Mouse (Mus musculus) heart, postnatal 14 days (tissue): ENCODE data around the gene Mgat2. TPM values are rescaled to one million over a fixed set of nuclear protein-coding genes. Genes with fewer than 3 reads are reported as not detected.
A peak's percentile ranks its signal among the peaks of the same experiment; 100 is the strongest.

Experiments used
- DNase-seq, 2 experiments: peaks; one replicate each; pipeline ENCODE4 v3.0.0; 2021 to 2022
- intact Hi-C: fragments of 180-260 bp; cut with DNase I; formaldehyde crosslinking; loops from one replicate; pipeline ENCODE4 v1.15.1; 2025
- total RNA-seq, 2 experiments: library from RNA; stranded (reverse); gene quantifications; 2 replicates each; pipeline ENCODE4 v1.2.3; 2021

Mgat2 gene
- total RNA-seq, 2 experiments from 2014 or later, result 22.6 to 25.3 TPM

DNA sequence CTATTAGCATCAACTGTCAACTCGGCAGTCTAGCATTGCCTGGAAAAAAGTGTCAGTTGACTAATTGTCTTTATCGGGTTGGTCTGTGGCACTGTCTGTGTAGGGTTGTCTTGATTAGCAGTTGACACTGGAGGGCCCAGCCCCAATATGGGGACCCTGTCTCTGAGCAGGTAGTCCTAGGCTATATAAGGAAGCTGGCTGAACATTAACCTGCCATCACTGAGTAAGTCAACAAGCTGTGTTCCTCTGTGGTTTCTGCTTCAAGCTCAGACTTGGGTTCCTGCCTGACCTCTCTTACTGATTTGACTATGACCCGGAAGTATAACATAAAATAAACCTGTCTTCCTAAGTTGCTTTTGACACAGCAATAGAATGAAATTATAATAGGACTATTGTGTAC, 8.0 kb upstream of the Mgat2 start:
- no peak for DNase-seq
- intact Hi-C loops, result no loop called here

- DNase-seq, result no peak
Observed at GRCm38 (mm10) chr12:69177526-69177925, 6.4 kb upstream of the Mgat2 start.

GRCm38 (mm10) chr12:69179371-69179770, 4.6 kb upstream of the Mgat2 start:
- intact Hi-C loops, result no loop called here

More at GRCm38 (mm10) chr12:69177526-69177925, 6.4 kb upstream of the Mgat2 start:
- intact Hi-C loops, result no loop called here

DNA sequence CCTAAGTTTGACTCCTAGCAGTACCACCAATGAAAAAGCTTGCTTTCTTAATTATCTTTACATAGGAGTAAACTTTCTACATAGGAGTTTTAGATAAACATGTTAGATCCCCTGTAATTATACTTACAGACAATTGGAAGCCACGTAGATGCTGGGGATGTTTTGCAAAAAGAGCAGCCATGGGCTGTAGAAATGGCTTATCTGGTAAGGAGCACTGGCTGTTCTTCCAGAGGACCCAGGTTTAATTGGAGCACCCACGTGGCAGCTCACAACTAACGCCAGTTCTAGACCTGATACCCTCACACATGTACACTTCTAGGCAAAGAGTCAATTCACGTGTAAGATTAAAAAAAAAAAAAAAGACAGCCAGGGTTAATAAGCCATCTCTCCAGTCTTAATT, 2.2 kb upstream of the Mgat2 start:
- intact Hi-C loops, result no loop called here
- DNase-seq, result no peak

More at GRCm38 (mm10) chr12:69179371-69179770, 4.6 kb upstream of the Mgat2 start:
- no peak for DNase-seq

GRCm38 (mm10) chr12:69184342-69185295, 662 bp downstream of the Mgat2 start:
- intact Hi-C loops, result no loop called here
- DNase-seq, result peak; percentile 73 to 74

GRCm38 (mm10) chr12:69185371-69185770, 1.4 kb downstream of the Mgat2 start:
- DNase-seq, result no peak
- intact Hi-C loops, result no loop called here

DNA sequence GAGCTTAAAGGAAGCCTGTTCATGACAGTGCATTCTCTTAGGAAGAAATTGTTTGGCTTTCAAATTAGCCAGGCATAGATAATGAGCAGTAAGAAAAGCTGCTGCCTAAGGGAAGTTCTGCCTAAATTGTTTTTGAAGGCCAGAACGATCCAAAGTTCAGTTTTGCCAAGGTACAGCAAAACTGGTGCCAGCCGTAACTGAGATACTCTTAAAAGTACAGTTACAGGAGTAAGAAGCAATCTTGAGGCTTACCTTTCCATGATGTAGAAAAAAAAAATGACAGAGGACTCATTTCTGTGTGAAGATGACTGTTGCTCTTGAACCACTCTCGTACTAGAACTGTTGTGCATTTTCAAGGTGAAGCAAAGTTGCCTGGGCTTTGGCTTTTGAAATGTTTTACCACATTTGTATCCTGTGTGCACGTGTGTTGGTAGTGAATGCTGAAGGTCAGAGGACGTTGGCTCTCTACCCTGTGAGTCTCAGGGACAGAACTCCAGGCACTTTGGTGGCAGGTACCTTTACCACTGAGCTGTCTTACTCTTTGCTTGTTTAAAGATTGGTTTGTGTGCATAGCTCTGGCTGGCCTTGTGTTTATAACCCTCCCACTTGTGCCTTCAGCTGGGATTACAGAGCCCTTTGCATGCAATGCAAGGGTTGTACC, 3.0 kb downstream of the Mgat2 start:
- no peak for DNase-seq
- intact Hi-C loops, result no loop called here

GRCm38 (mm10) chr12:69190074-69190473, 6.1 kb downstream of the Mgat2 start:
- intact Hi-C loops, result loop anchor here (5.0 kb wide), 1 partner anchor 107 kb away; the partner anchor contains the start of gene Klhdc2
- no peak for DNase-seq

DNA sequence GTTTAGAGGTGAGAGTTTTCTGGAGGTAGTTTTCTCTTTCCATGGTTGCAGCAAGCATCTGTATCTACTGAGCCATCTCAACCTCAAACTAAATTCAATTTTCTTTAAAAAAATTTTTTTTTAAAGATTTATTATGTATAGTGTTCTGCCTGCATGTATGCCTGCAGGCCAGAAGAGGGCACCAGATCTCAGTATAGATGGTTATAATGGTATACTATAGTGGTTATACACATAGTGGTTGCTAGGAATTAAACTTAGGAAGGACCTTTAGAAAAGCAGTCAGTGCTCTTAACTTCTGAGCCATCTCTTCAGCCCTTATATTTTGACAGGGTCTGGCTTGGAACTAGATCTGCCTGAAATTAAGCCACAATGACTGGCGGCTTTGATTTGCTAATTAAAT, 6.6 kb downstream of the Mgat2 start:
- DNase-seq, result peak in 1 of 2 experiments; percentile 30
- intact Hi-C loops, result loop anchor here (5.0 kb wide), 1 partner anchor 107 kb away; the partner anchor contains the start of gene Klhdc2

DNA sequence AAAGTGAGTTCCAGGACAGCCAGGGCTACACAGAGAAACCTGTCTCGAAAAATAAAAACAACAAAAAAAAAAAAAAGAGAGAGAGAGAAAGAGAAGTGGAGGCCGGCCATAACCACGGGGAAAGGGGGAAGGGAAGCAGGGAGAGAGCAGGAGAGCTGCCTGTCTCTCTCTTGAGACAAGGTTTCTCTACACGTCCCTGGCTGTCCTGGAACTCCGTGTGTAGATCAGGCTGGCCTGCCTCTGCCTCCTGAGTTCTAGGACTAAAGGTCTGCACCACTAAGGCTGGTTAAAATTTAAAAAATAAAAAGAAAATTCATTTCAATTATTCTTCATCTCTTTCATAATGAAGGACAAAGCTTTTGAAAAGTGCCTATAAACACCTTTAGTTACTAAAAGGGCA, 7.4 kb downstream of the Mgat2 start:
- intact Hi-C loops, result loop anchor here (5.0 kb wide), 1 partner anchor 106 kb away; the partner anchor contains the start of gene Klhdc2
- DNase-seq, result no peak

GRCm38 (mm10) chr12:69192637-69193036, 8.7 kb downstream of the Mgat2 start:
- intact Hi-C loops, result loop anchor here (5.0 kb wide), 1 partner anchor 105 kb away; the partner anchor contains the start of gene Klhdc2
- DNase-seq, result no peak

DNA sequence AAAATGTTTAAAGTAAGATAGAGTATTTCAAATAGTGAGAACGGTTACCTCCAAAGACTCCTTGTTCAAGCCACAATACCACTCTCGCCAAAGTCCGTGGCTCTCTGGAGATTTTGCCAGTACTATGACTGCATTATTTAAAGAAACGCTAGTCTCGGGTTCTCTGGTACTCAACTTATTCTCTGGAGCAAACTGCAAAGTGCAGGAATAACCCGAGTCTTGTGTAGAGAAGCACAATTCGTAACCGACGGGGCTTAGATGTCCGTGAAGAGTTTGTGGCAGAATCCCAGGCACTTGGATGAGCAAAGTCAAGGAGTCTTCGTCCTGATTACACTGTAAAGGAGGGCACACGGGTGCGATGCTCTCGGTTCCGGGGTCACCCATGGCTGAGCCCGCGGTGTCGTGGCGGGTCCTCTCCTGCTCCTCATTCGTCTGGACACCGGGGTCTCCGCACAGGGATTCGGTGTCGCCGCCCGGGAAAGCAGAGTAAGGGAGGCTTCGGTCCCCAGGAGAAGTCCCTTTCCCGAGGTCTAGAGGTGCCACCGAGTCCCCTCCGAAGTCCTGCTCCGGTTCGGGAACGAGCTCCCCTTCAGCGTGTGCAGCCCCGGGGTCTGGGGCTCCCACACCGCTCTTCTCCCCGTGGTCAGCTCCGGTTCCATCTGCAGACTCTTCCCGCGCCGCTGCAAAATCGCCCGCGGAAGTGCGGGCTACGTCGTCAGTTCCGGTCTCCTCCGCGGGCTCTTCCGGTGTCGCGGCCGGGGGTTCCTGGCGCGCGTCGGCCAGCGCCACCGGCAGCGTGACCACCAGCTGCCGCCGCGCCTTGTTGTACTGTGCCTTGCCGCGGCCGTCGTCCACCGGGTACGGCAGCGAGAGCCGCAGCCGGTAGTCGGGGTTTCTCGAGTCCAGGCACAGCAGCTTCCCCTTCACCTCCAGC, 12.8 kb downstream of the Mgat2 start, which contains the start of gene Gm49383:
Gene Gm49383, minus strand, starts transcription at position 661 of the 934 bp plus-strand sequence.
- intact Hi-C loops, result loop anchor here (5.0 kb wide), 1 partner anchor 46 kb away; the partner anchor contains the start of gene Klhdc1
- peak; percentile 77 to 80 for DNase-seq

- peak; percentile 71 to 75 for DNase-seq
- intact Hi-C loops, result loop anchor here (5.0 kb wide), 1 partner anchor 45 kb away; the partner anchor contains the start of gene Klhdc1
Observed at GRCm38 (mm10) chr12:69197378-69198163, 13.6 kb downstream of the Mgat2 start.

DNA sequence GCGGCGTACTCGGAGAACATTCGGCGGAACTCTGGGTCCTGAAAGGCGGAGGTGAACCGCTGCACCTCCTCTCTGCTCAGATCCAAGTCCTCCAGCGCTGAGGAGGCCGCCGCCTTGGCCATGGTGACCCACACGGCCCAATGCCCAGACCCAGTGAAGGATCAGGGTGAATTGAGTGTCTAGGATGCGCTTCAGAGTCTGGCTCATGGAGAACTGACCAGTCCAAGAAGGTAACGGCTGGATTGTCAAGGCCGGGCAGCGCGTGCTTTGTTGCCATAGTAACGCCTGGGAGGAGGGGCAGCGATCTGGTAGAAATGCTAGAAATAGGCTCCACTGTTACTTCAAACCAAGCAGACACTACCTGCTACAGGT, 14.2 kb downstream of the Mgat2 start, which contains the start of gene Dnaaf2:
Gene Dnaaf2, minus strand, starts transcription at position 266 of the 372 bp plus-strand sequence.
- DNase-seq, result peak; percentile 50 to 72

DNA sequence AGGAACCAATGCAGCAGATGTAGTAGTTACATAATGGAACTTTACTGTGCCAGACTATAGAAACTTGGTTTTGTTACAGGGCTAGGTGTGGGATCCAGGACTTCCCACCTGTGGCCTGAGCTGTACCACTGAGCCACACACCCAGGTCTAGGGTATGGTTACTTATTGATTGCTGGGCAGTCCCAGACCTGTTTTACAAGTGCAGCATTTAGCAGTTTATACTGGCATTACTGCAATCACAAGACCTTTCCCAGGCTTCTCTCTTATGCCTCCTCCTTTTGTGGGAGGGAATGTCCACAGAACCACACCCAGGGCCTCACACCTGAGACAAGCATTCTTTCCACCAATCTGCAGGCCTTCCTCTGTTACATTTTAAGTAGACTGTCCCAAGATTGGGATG, 15.0 kb downstream of the Mgat2 start:
- DNase-seq, result no peak
- intact Hi-C loops, result loop anchor here (5.0 kb wide), 1 partner anchor 43 kb away; the partner anchor contains the start of gene Klhdc1

More for the DNA sequence above, 14.2 kb downstream of the Mgat2 start, which contains the start of gene Dnaaf2:
- intact Hi-C loops, result loop anchor here (5.0 kb wide), 1 partner anchor 44 kb away; the partner anchor contains the start of gene Klhdc1

DNA sequence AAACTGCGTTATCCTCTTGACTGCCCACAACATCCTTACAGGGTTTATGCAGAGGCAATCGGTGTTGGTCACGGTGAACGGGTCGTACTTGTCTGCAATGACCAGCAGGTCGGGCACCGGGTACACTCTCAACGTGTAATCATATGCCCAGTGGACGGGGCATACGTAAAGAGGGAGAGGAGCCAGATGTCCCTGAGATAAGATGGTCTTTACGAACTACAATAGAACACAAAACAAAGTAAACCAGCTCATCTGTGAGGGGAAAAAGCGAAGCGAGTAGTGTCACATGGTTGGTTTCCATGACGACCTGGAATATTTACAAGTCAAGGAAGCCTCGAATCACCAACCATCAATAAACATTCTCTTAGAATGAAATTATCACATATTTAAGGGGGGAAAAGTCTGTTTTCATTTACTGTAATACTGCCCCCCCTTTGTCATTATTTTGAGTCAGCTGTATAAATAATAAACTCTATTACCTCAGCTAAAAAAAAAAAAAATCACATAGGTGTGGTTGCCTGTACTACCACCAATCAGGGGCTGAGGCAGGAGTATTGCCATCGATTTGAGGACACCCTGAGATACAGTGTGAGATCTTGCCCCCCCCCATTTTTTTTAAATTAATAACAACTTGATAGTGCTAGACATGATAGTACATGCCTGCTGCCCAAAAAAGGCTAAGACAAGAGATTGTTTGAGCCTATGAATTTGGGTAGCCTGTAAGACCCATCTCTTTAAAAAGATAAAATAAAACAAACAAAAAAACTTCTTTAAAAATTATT, 20.3 kb downstream of the Mgat2 start, which contains the start of gene Gm49384:
Gene Gm49384, minus strand, starts transcription at position 216 of the 782 bp plus-strand sequence.
- intact Hi-C loops, result loop anchor here (10.0 kb wide), 1 partner anchor 381 kb away; the partner anchor contains the start of gene Vcpkmt
- no peak for DNase-seq

- intact Hi-C loops, result loop anchor here (10.0 kb wide), 1 partner anchor 377 kb away; the partner anchor contains the start of gene Vcpkmt
- DNase-seq, result no peak
Observed at GRCm38 (mm10) chr12:69207396-69207795, 23.4 kb downstream of the Mgat2 start.
